Mouse (Mus musculus) small intestine, adult 2 months (tissue): ENCODE data around the gene Cfap58. TPM values are rescaled to one million over a fixed set of nuclear protein-coding genes. Genes with fewer than 3 reads are reported as not detected.

Source experiments
- H3K27ac ChIP-seq: fragments of 200-500 bp; 2 replicates; pipeline ENCODE4 v1.5.1; 2012; ENCODE audit warnings: low read depth, low read length, control low read depth, inconsistent platforms; ENCODE audit not compliant: insufficient read depth
- H3K27me3 ChIP-seq: fragments of 200-500 bp; 2 replicates; pipeline ENCODE4 v1.6.1; 2012; ENCODE audit warnings: mild to moderate bottlenecking, moderate library complexity, low read length, inconsistent platforms; ENCODE audit not compliant: control insufficient read depth, insufficient read depth
- H3K36me3 ChIP-seq: fragments of 200-500 bp; 2 replicates; pipeline ENCODE4 v1.6.1; 2012; ENCODE audit warnings: mild to moderate bottlenecking, low read length, control low read depth, inconsistent platforms; ENCODE audit not compliant: control insufficient read depth, insufficient read depth
- H3K4me1 ChIP-seq: fragments of 200-500 bp; 2 replicates; pipeline ENCODE4 v1.6.1; 2012; ENCODE audit warnings: low read length, inconsistent platforms, mixed read lengths; ENCODE audit not compliant: control insufficient read depth, insufficient read depth, insufficient read length
- H3K4me3 ChIP-seq: fragments of 200-500 bp; 2 replicates; pipeline ENCODE4 v1.5.1; 2012; ENCODE audit warnings: low read depth, mild to moderate bottlenecking, control low read depth, inconsistent platforms, low read length, moderate library complexity
- CTCF ChIP-seq: fragments of 200-500 bp; IDR thresholded peaks from 2 replicates; pipeline ENCODE4 v1.5.1; 2012; ENCODE audit warnings: low read depth, mild to moderate bottlenecking, control low read depth, inconsistent platforms, low read length, moderate library complexity, mixed read lengths; ENCODE audit not compliant: insufficient replicate concordance, insufficient read length; ENCODE audit errors: extremely low read depth
- POLR2A ChIP-seq: fragments of 200-500 bp; IDR thresholded peaks from 2 replicates; pipeline ENCODE4 v1.6.1; 2012; ENCODE audit warnings: low read depth, mild to moderate bottlenecking, control low read depth, inconsistent platforms, low read length, moderate library complexity
- WGBS: fragments of 180-500 bp; shearing (Covaris S2); methylation state at CpG from one replicate; pipeline ENCODE4 v1.1.7; 2018; 5-methylcytosine and 5-hydroxymethylcytosine counted together
- polyA plus RNA-seq: library from polyadenylated mRNA; depleted of rRNA; stranded (reverse); fragments of >200 nt; gene quantifications from 2 replicates; pipeline ENCODE4 v1.2.3, GENCODE M21; 2012

The Cfap58 gene
- polyA plus RNA-seq, 1 experiment, result not detected

GRCm38 (mm10) chr19:47946821-47947465 lies 9.5 kb downstream of the Cfap58 start:
- H3K4me3 ChIP-seq, result no peak overlapping the region
- no peaks in the 10 kb centered on the region for H3K27me3 ChIP-seq
- H3K27ac ChIP-seq, result no peak overlapping the region
- H3K4me1 ChIP-seq, result no peaks in the 10 kb centered on the region
- WGBS, result 47% methylated on average over 23 of the region's 23 CpGs
- TF ChIP-seq POLR2A (no peak), CTCF (no peak)
- H3K36me3 ChIP-seq, result no peaks in the 10 kb centered on the region

GRCm38 (mm10) chr19:47950946-47951345 lies 13.5 kb downstream of the Cfap58 start:
- no peaks in the 10 kb centered on the region for H3K36me3 ChIP-seq
- no peaks in the 10 kb centered on the region for H3K4me1 ChIP-seq
- no peak for TF ChIP-seq CTCF
- no peak for TF ChIP-seq POLR2A
- H3K4me3 ChIP-seq, result no peak overlapping the region
- 81% methylated on average over 7 of the region's 7 CpGs for WGBS
- H3K27ac ChIP-seq, result no peak overlapping the region
- H3K27me3 ChIP-seq, result no peaks in the 10 kb centered on the region

- 85% methylated on average over 9 of the region's 9 CpGs for WGBS
- Histone ChIP-seq H3K36me3 (no peaks in the 10 kb centered on the region), H3K4me1 (no peaks in the 10 kb centered on the region), H3K27ac (no peak overlapping the region), H3K4me3 (no peak overlapping the region), H3K27me3 (no peaks in the 10 kb centered on the region)
- no peak for TF ChIP-seq CTCF
Measured at GRCm38 (mm10) chr19:47953169-47953568, 15.7 kb downstream of the Cfap58 start.

GRCm38 (mm10) chr19:47958181-47958580 lies 20.7 kb downstream of the Cfap58 start:
- TF ChIP-seq POLR2A (no peak), CTCF (no peak)
- no peaks in the 10 kb centered on the region for H3K4me1 ChIP-seq
- H3K27ac ChIP-seq, result no peak overlapping the region
- H3K4me3 ChIP-seq, result no peak overlapping the region
- no peaks in the 10 kb centered on the region for H3K27me3 ChIP-seq
- WGBS, result 77% methylated on average over 13 of the region's 13 CpGs
- no peaks in the 10 kb centered on the region for H3K36me3 ChIP-seq

GRCm38 (mm10) chr19:47968993-47969659 lies 31.7 kb downstream of the Cfap58 start:
- H3K27me3 ChIP-seq, result no peaks in the 10 kb centered on the region
- no peak for TF ChIP-seq CTCF
- WGBS, result 57% methylated on average over 17 of the region's 17 CpGs
- H3K36me3 ChIP-seq, result no peaks in the 10 kb centered on the region
- H3K4me3 ChIP-seq, result no peak overlapping the region
- H3K4me1 ChIP-seq, result no peaks in the 10 kb centered on the region
- no peak overlapping the region for H3K27ac ChIP-seq

GRCm38 (mm10) chr19:47971066-47971465 lies 33.6 kb downstream of the Cfap58 start:
- Histone ChIP-seq H3K4me1 (no peaks in the 10 kb centered on the region), H3K36me3 (no peaks in the 10 kb centered on the region), H3K4me3 (no peak overlapping the region), H3K27me3 (no peaks in the 10 kb centered on the region), H3K27ac (no peak overlapping the region)
- WGBS, result 87% methylated on average over 8 of the region's 8 CpGs
- TF ChIP-seq POLR2A (no peak), CTCF (no peak)

GRCm38 (mm10) chr19:47978109-47978701 lies 40.7 kb downstream of the Cfap58 start:
- Histone ChIP-seq H3K36me3 (no peaks in the 10 kb centered on the region), H3K27me3 (no peaks in the 10 kb centered on the region), H3K4me1 (no peaks in the 10 kb centered on the region), H3K4me3 (no peak overlapping the region), H3K27ac (no peak overlapping the region)
- WGBS, result 74% methylated on average over 15 of the region's 15 CpGs
- TF ChIP-seq CTCF (no peak), POLR2A (no peak)

GRCm38 (mm10) chr19:47979446-47979845 lies 42.0 kb downstream of the Cfap58 start:
- H3K27me3 ChIP-seq, result no peaks in the 10 kb centered on the region
- 71% methylated on average over 6 of the region's 6 CpGs for WGBS
- TF ChIP-seq POLR2A (no peak), CTCF (no peak)
- H3K4me3 ChIP-seq, result no peak overlapping the region
- H3K27ac ChIP-seq, result no peak overlapping the region
- H3K4me1 ChIP-seq, result no peaks in the 10 kb centered on the region
- no peaks in the 10 kb centered on the region for H3K36me3 ChIP-seq
